Mouse (Mus musculus): ENCODE measurements around the gene Olfr150.

GRCm38 (mm10) chr9:39746428-39746827, 15.7 kb downstream of the Olfr150 start:
- TF ChIP-seq CTCF (IDR thresholded peaks at IDR 0.05) = no peak
- TF ChIP-seq EP300 (IDR thresholded peaks at IDR 0.05) = no peak

Measured in lung, postnatal 0 days (tissue).